Comparison of ENCODE assay signal across 21 mouse cellular contexts in genomic region chr6:69578416-69578815, GRCm38 (mm10).
"Had no signal": no experiment of that assay in that cellular context is flagged by ENCODE, and none has a peak within 500 bp of the region (broad histone marks: within the 10 kb centered on the region; RNA-seq: fewer than 3 reads in every experiment).

No protein-coding gene starts in this region.

- H3K4me3 ChIP-seq: intestine, embryonic 15.5 days; limb, embryonic 12.5 days; limb, embryonic 15.5 days; lung, embryonic 15.5 days; midbrain, embryonic 12.5 days; neural tube, embryonic 12.5 days; neural tube, embryonic 15.5 days had no signal

- DNase-seq: kidney, adult 11 months; kidney, adult 9 months; kidney, postnatal 25 days; left cerebral cortex, postnatal 4 days; liver, postnatal 0 days; lung, postnatal 14 days; lung, postnatal 4 days; right cerebral cortex, adult 18-20 months; right cerebral cortex, postnatal 14 days; spleen, adult 18-20 months; thymus, adult 18-20 months; thymus, postnatal 36 days had no signal

- H3K9me3 ChIP-seq: intestine, embryonic 15.5 days; limb, embryonic 12.5 days; limb, embryonic 15.5 days; lung, embryonic 15.5 days; midbrain, embryonic 12.5 days; neural tube, embryonic 12.5 days; neural tube, embryonic 15.5 days had no signal

- H3K9ac ChIP-seq: intestine, embryonic 15.5 days; limb, embryonic 12.5 days; limb, embryonic 15.5 days; liver, embryonic 14.5 days; liver, postnatal 0 days; lung, embryonic 15.5 days; midbrain, embryonic 12.5 days; neural tube, embryonic 12.5 days; neural tube, embryonic 15.5 days had no signal

- H3K4me2 ChIP-seq: intestine, embryonic 15.5 days; limb, embryonic 12.5 days; limb, embryonic 15.5 days; liver, embryonic 11.5 days; lung, embryonic 15.5 days; midbrain, embryonic 12.5 days; neural tube, embryonic 12.5 days; neural tube, embryonic 15.5 days had no signal

- ATAC-seq: intestine, embryonic 15.5 days; liver, postnatal 0 days had no signal

- H3K4me1 ChIP-seq: intestine, embryonic 15.5 days; limb, embryonic 12.5 days; limb, embryonic 15.5 days; lung, embryonic 15.5 days; midbrain, embryonic 12.5 days; neural tube, embryonic 12.5 days; neural tube, embryonic 15.5 days had no signal

- H3K27ac ChIP-seq: intestine, embryonic 15.5 days; limb, embryonic 12.5 days; limb, embryonic 15.5 days; liver, embryonic 14.5 days; lung, embryonic 15.5 days; midbrain, embryonic 12.5 days; neural tube, embryonic 12.5 days; neural tube, embryonic 15.5 days had no signal

- H3K36me3 ChIP-seq: intestine, embryonic 15.5 days; limb, embryonic 12.5 days; limb, embryonic 15.5 days; lung, embryonic 15.5 days; midbrain, embryonic 12.5 days; neural tube, embryonic 12.5 days; neural tube, embryonic 15.5 days had no signal

- H3K27me3 ChIP-seq: intestine, embryonic 15.5 days; limb, embryonic 12.5 days; limb, embryonic 15.5 days; lung, embryonic 15.5 days; midbrain, embryonic 12.5 days; neural tube, embryonic 12.5 days; neural tube, embryonic 15.5 days had no signal
